Mouse (Mus musculus) kidney, adult 18-20 months (tissue): ENCODE measurements at regions not wholly inside any gene's neighbourhood (a gene's known extent, or its start where the extent isn't known, plus 50 kb on each side); places are given as distances from the start of the nearest gene placed in this dataset.
"Not testable (repeated sequence)": the region's sequence is repeated elsewhere in the genome, so short reads cannot be mapped to it uniquely, and the experiment has no call there.

Experiments used
- DNase-seq: peaks from one replicate; pipeline ENCODE4 v3.0.0; 2021

- no peak for DNase-seq
These were observed 99.4 kb upstream of the Mrps10 start for GRCm38 (mm10) chr17:47269053-47269891.

- DNase-seq, result no peak
These were observed 100.8 kb upstream of the Mrps10 start for GRCm38 (mm10) chr17:47267843-47268242.

GRCm38 (mm10) chr17:47267076-47267475 is 101.6 kb upstream of the Mrps10 start:
- DNase-seq, result no peak

GRCm38 (mm10) chr17:47266335-47266734 is 102.4 kb upstream of the Mrps10 start:
- DNase-seq, result no peak

- no peak for DNase-seq
These were observed 105.7 kb upstream of the Mrps10 start for GRCm38 (mm10) chr17:47262986-47263385.

GRCm38 (mm10) chr17:47262141-47262540 is 106.5 kb upstream of the Mrps10 start:
- no peak for DNase-seq

- DNase-seq, result no peak
These were observed 107.7 kb upstream of the Mrps10 start for GRCm38 (mm10) chr17:47260976-47261375.

- DNase-seq, result no peak
These were observed 110.4 kb upstream of the Mrps10 start for GRCm38 (mm10) chr17:47258296-47258695.

- DNase-seq, result no peak
These were observed 113.5 kb upstream of the Mrps10 start for GRCm38 (mm10) chr17:47255209-47255608.

- DNase-seq, result no peak
These were observed 114.7 kb upstream of the Mrps10 start for GRCm38 (mm10) chr17:47254026-47254425.

GRCm38 (mm10) chr17:47250001-47250400 is 118.7 kb upstream of the Mrps10 start:
- DNase-seq, result no peak

GRCm38 (mm10) chr17:47249176-47249575 is 119.5 kb upstream of the Mrps10 start:
- no peak for DNase-seq

GRCm38 (mm10) chr17:47248053-47248452 is 120.6 kb upstream of the Mrps10 start:
- DNase-seq, result no peak

- DNase-seq, result no peak
These were observed 121.2 kb upstream of the Mrps10 start for GRCm38 (mm10) chr17:47247516-47247915.

- DNase-seq, result no peak
These were observed 122.1 kb upstream of the Mrps10 start for GRCm38 (mm10) chr17:47246605-47247004.

- no peak for DNase-seq
These were observed 123.1 kb upstream of the Mrps10 start for GRCm38 (mm10) chr17:47245635-47246034.

GRCm38 (mm10) chr17:47239086-47239485 is 129.6 kb upstream of the Mrps10 start:
- no peak for DNase-seq

- not testable (repeated sequence) for DNase-seq
These were observed 130.8 kb upstream of the Mrps10 start for GRCm38 (mm10) chr17:47237881-47238280.

GRCm38 (mm10) chr17:47234343-47234742 is 134.3 kb upstream of the Mrps10 start:
- no peak for DNase-seq

GRCm38 (mm10) chr17:47233003-47233678 is 135.5 kb upstream of the Mrps10 start:
- DNase-seq, result no peak

- DNase-seq, result no peak
These were observed 138.0 kb upstream of the Mrps10 start for GRCm38 (mm10) chr17:47230715-47231114.

- DNase-seq, result no peak
These were observed 142.3 kb upstream of the Mrps10 start for GRCm38 (mm10) chr17:47226391-47226790.

- DNase-seq, result no peak
These were observed 143.1 kb upstream of the Mrps10 start for GRCm38 (mm10) chr17:47225306-47226269.
